Mouse (Mus musculus) olfactory bulb, adult 2 months (tissue): ENCODE data around the gene Ric8a. TPM values are rescaled to one million over a fixed set of nuclear protein-coding genes. Genes with fewer than 3 reads are reported as not detected.
A peak's percentile ranks its signal among the peaks of the same experiment; 100 is the strongest.

Source experiments
- H3K27ac ChIP-seq: fragments of 200-500 bp; 2 replicates; pipeline ENCODE4 v1.5.1; 2012; ENCODE audit warnings: low read depth, low read length; ENCODE audit not compliant: insufficient read depth
- H3K4me1 ChIP-seq: fragments of 200-500 bp; 2 replicates; pipeline ENCODE4 v1.6.1; 2012; ENCODE audit warnings: low read length; ENCODE audit not compliant: control insufficient read depth, insufficient read depth
- H3K4me3 ChIP-seq: fragments of 200-500 bp; 2 replicates; pipeline ENCODE4 v1.5.1; 2012; ENCODE audit warnings: mild to moderate bottlenecking, low read depth, low read length, moderate library complexity; ENCODE audit not compliant: insufficient read depth
- CTCF ChIP-seq: fragments of 200-500 bp; IDR thresholded peaks from 2 replicates; pipeline ENCODE4 v1.5.1; 2012; ENCODE audit warnings: low read depth, mild to moderate bottlenecking, low read length, moderate library complexity; ENCODE audit not compliant: insufficient read depth
- POLR2A ChIP-seq: fragments of 200-500 bp; IDR thresholded peaks from 2 replicates; pipeline ENCODE4 v1.6.1; 2012; ENCODE audit warnings: mild to moderate bottlenecking, low read depth, low read length, moderate library complexity; ENCODE audit not compliant: insufficient read depth
- WGBS: fragments of 180-500 bp; shearing (Covaris S2); methylation state at CpG from one replicate; pipeline ENCODE4 v1.1.7; 2018; 5-methylcytosine and 5-hydroxymethylcytosine counted together
- polyA plus RNA-seq: library from polyadenylated mRNA; stranded (reverse); fragments of >200 nt; gene quantifications from 2 replicates; pipeline ENCODE4 v1.2.4, GENCODE M21; 2012; ENCODE audit warnings: low replicate concordance; ENCODE audit not compliant: missing spikeins, insufficient read depth, insufficient read length

Gene Ric8a
- polyA plus RNA-seq, 1 experiment: not detected

DNA sequence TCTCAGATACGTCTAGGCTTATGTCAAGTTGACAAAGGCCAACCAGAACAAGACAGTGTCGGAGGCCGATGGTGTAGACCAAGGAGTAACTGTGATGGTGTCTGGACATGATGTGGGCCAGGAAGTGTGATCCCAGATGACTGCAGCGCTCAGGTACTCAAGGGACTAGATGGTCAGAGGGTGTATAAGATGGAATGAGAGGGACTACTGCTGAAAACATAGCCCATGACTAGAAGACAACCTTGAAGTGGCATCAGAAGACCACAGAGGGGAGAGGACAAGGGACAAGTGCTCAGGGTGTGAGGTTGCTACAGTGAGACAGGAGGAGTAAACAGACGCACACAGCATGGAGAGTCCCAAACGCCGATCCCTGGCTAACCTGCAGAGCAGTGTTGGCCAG is 13.0 kb upstream of the Ric8a start:
- H3K27ac ChIP-seq: no peak overlapping the region
- TF ChIP-seq POLR2A (no peak), CTCF (no peak)
- 79% methylated on average over 7 of the region's 7 CpGs for WGBS

DNA sequence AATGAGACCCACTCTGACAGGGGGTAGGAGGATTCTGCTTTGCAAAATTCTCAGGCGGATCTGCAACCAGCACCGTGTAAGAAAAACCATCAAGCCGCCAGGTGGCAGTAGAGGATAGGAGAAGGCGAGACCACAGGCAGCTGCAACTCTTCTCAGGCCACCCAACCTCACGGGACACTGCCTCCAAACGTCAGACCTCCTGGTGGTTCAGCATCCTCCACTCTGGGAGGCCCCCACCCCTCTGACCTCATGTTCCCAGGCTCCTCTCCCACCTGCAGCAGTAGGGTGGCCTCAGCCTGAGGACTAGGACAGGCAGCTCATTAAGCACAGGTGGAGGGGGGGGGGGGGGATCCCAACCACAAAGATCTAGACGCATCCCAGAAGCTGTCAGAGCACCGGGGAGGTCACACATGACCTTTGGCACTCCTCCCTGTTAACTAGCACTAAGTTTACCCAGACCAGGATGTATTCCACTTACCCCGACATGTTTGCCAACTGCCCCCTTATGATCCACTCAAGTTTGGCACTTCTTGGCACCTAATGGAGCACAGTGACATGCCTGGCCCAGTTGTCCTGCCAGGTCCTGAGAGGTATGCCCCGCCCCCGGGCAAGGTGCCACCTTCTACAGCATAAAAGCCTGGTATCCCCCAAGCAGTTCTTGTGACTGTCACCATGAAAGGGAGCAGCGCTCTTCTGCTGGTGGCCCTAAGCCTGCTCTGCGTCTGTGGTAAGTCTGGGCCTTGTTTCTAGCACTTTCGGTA is 11.7 kb upstream of the Ric8a start, which contains the start of gene Scgb1c1:
TSS of gene Scgb1c1 (plus strand) at position 643 of the 761 bp plus-strand sequence.
- Histone ChIP-seq H3K4me3 (no peak within 1 kb of the TSS), H3K27ac (no peak within 1 kb of the TSS), H3K4me1 (no peaks in the 10 kb centered on the region; the same call in 1 of the 2 replicates)
- WGBS: 26% methylated on average over 14 of the region's 14 CpGs
- TF ChIP-seq CTCF (peak; percentile 80), POLR2A (no peak)

More for the DNA sequence above, 13.0 kb upstream of the Ric8a start:
- Histone ChIP-seq H3K4me3 (no peak overlapping the region), H3K4me1 (no peaks in the 10 kb centered on the region; the same call in 1 of the 2 replicates)

DNA sequence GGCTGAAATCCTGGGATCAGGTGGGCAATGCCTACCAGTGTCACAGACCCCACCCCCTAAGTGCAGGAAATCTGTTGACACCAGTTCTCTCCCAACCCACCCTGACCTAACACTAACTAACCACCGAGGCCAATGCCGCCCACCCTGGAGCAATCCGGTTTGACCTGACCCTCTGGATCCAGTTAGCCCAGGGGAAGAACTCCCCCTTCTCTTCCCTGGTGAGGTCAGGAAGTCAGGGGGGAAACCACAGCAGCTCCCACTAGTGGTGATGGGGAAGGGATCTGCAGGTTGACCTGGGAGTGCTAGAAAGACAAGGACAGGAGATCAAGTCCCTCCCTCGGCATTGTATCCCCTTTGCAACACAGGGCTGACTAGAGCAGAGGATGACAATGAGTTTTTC is 11.1 kb upstream of the Ric8a start:
- no peak for TF ChIP-seq POLR2A
- TF ChIP-seq CTCF: no peak
- Histone ChIP-seq H3K4me1 (no peaks in the 10 kb centered on the region; the same call in 1 of the 2 replicates), H3K27ac (no peak overlapping the region), H3K4me3 (no peak overlapping the region)
- WGBS: 70% methylated on average over 4 of the region's 4 CpGs

DNA sequence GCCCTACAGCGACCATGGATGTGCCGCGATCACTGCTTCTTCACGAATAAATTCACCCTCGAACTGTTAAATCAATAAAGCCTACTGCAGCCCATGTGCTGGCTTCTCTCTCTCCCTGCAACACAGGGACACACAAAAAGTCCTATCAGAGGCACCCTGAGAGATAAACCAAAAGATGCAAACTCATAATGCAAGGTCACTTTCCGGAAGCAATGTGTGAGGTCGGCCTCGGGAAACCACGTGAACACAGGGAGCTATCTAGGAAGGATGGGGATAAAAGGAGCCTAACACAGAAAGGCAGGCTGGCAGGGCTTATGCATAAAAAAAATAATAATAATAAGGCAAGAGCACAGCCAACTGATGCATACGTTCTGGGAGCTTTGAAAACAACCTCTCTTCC is 10.1 kb upstream of the Ric8a start:
- Histone ChIP-seq H3K27ac (no peak overlapping the region), H3K4me3 (no peak overlapping the region), H3K4me1 (no peaks in the 10 kb centered on the region; the same call in 1 of the 2 replicates)
- no peak for TF ChIP-seq CTCF
- no peak for TF ChIP-seq POLR2A
- 83% methylated on average over 10 of the region's 10 CpGs for WGBS

DNA sequence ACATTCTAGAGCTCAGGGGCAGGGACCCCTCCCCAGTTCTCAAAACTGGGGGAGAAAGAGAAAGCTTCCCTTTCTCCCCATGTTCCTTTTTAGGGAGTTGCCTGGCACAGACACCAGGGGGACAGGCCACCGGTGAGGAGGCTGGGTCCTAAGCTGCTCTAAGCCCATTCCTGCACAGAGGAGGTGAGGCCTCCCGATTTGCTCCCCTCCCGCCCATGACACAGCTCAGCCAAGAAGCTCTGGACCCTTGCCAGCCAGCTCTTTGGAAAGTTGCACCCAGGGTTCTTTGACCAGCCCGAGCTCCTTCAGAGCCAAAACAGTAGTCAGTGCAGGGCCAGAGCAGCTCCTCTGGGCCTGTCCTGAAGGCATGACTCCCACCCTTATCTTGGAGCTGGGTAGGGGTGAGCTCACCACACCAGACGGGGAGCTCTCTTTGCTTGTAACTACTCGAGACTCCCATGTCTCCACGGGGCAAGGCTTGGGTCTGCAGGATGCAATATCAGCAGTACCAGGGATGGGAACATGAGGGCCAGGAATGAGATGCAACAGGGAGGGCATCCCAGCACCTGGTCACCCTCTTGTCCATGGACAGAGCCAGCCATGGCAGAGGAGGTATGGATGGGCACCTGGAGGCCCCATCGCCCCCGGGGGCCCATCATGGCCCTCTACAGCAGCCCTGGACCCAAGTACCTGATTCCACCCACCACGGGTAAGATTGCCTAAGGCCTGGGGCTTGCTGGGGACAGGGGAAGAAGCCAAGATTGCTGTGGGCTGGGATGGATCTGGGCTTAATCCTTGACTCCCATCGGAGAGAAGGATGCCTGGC is 8.8 kb upstream of the Ric8a start, which contains the start of gene Odf3:
TSS of gene Odf3 (plus strand) at position 51 of the 826 bp plus-strand sequence.
- no peaks in the 10 kb centered on the region; the same call in 1 of the 2 replicates for H3K4me1 ChIP-seq
- H3K4me3 ChIP-seq: no peak within 1 kb of the TSS
- WGBS: 44% methylated on average over 11 of the region's 11 CpGs

DNA sequence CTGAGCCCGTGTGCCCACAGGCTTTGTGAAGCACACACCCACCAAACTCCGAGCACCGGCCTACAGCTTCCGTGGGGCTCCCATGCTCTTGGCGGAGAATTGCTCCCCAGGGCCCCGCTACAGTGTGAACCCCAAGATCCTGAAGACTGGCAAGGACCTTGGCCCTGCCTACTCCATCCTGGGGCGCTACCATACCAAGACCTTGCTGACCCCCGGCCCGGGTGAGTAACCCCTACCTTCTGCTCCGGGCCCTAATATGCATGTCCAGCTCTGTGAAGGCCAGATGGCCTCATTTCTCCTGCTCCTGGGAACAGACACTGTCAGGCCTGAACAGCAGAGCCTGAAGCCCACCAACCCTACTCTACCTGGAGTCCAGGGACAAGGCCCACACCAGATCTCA is 8.2 kb upstream of the Ric8a start:
- Histone ChIP-seq H3K4me1 (no peaks in the 10 kb centered on the region; the same call in 1 of the 2 replicates), H3K4me3 (no peak overlapping the region), H3K27ac (no peak overlapping the region)
- TF ChIP-seq POLR2A: no peak
- TF ChIP-seq CTCF: no peak
- 92% methylated on average over 10 of the region's 10 CpGs for WGBS

More for the DNA sequence above, 8.8 kb upstream of the Ric8a start, which contains the start of gene Odf3:
- TF ChIP-seq POLR2A (no peak), CTCF (no peak)
- H3K27ac ChIP-seq: no peak within 1 kb of the TSS

DNA sequence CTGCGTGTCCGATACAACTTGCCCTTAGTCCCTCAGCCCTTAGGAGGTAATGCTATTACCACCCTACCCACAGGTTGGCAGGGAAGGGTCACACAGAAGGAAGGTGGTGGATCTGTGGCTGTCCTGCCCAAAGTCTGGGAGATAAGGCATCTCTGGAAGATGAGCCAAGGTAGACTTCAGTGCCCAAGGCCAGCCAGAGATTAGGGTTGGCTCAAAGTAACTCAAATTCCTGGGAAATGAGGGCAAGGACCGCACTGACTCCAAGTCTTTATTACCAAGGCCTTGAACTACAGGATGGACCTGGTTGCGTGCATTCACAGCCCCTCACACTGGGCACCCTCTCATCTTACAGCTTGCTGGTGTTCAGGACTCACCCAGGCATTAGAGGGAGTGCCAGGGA is 4.8 kb upstream of the Ric8a start:
- H3K27ac ChIP-seq: no peak overlapping the region
- peaks cover 10% of the 10 kb centered on the region for H3K4me1 ChIP-seq
- TF ChIP-seq CTCF: no peak
- no peak for TF ChIP-seq POLR2A
- 94% methylated on average over 4 of the region's 4 CpGs for WGBS
- H3K4me3 ChIP-seq: no peak overlapping the region

DNA sequence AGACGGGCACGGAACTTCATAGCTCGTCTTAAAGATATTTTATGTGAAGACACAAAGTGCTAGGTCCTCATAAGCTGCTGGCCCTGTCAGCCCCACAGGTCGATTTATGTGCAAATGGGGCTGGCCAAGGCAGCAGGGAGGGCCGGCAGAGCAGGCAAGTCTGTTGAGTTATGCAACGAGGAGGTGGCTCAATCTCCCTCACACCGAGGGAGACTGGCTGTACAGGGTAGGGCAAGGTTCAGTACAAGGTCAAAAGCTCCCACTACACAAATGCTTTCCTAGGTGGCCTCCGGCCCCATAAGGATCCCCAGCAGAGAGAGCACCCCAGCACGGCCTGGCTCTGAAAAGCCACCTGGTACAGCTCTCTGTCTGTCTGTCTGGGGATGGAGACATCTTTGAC is 3.4 kb upstream of the Ric8a start:
- no peak for TF ChIP-seq CTCF
- TF ChIP-seq POLR2A: no peak
- Histone ChIP-seq H3K4me1 (peaks cover 18% of the 10 kb centered on the region), H3K27ac (no peak overlapping the region), H3K4me3 (no peak overlapping the region)
- 82% methylated on average over 9 of the region's 9 CpGs for WGBS

DNA sequence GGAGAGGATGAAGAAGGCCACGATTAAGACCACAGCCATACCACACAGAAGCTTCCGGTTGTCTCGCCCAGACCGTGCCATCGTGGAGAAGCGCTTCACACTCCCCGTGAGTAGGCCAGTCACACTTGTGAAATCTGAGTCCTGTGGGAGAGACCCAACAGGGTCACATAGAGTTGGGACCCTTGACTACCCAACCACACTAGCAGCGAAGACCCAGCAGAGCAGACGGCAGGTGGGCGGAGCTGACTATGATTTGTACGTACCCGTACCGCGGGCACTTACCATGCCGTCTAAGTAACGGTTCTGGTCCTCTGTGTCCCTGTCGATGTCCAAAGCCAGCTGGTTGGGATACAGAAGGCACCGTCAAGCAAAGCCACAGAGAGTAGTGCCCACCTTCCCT is 2.3 kb upstream of the Ric8a start:
- Histone ChIP-seq H3K4me1 (peaks cover 29% of the 10 kb centered on the region), H3K4me3 (no peak overlapping the region), H3K27ac (no peak overlapping the region)
- TF ChIP-seq CTCF (no peak), POLR2A (no peak)
- 92% methylated on average over 18 of the region's 18 CpGs for WGBS
